Mouse (Mus musculus) limb, embryonic 12.5 days (tissue): ENCODE data around the gene Colec11. TPM values are rescaled to one million over a fixed set of nuclear protein-coding genes. Genes with fewer than 3 reads are reported as not detected.

Experiments
- ATAC-seq: fragments of 200-750 bp; cut with Nextera tagmentation; 2 replicates; pipeline ENCODE4 v1.8.0; 2017; ENCODE audit warnings: low read depth, moderate TSS enrichment; ENCODE audit not compliant: insufficient number of reproducible peaks, insufficient read depth, low FRiP score, low TSS enrichment
- H3K27ac ChIP-seq: fragments of 300-500 bp; sonication (generic); 2 replicates; pipeline ENCODE4 v1.5.1; 2016; ENCODE audit warnings: mild to moderate bottlenecking, moderate library complexity
- H3K27me3 ChIP-seq: fragments of 300-500 bp; sonication (generic); 2 replicates; pipeline ENCODE4 v1.6.1; 2016; ENCODE audit warnings: mild to moderate bottlenecking, moderate library complexity
- H3K36me3 ChIP-seq: fragments of 300-500 bp; sonication (generic); 2 replicates; pipeline ENCODE4 v1.6.1; 2016; ENCODE audit warnings: mild to moderate bottlenecking, moderate library complexity
- H3K4me1 ChIP-seq: fragments of 300-500 bp; sonication (generic); replicated peaks from 2 replicates; pipeline ENCODE4 v1.6.1; 2016
- H3K4me2 ChIP-seq: fragments of 300-500 bp; sonication (generic); 2 replicates; pipeline ENCODE4 v1.6.1; 2016; ENCODE audit warnings: mild to moderate bottlenecking, moderate library complexity
- H3K4me3 ChIP-seq: fragments of 300-500 bp; sonication (generic); replicated peaks from 2 replicates; pipeline ENCODE4 v1.5.1; 2016; ENCODE audit warnings: mild to moderate bottlenecking
- H3K9ac ChIP-seq: fragments of 300-500 bp; sonication (generic); replicated peaks from 2 replicates; pipeline ENCODE4 v1.6.1; 2016; ENCODE audit warnings: mild to moderate bottlenecking, moderate library complexity
- H3K9me3 ChIP-seq: fragments of 300-500 bp; sonication (generic); 2 replicates; pipeline ENCODE4 v1.6.1; 2016; ENCODE audit warnings: mild to moderate bottlenecking, moderate library complexity
- WGBS: fragments of 180-500 bp; shearing (Covaris S2); methylation state at CpG from one replicate; pipeline ENCODE4 v1.1.7; 2016; 5-methylcytosine and 5-hydroxymethylcytosine counted together
- polyA plus RNA-seq: library from polyadenylated mRNA; unstranded; fragments of >200 nt; fragmentation: Nextera tagmentation; extraction: Ambion mirVana; gene quantifications from 2 replicates; pipeline ENCODE4 v1.2.1, GENCODE M21; 2016

Gene Colec11
- polyA plus RNA-seq, 1 experiment from 2014 or later: not detected

DNA sequence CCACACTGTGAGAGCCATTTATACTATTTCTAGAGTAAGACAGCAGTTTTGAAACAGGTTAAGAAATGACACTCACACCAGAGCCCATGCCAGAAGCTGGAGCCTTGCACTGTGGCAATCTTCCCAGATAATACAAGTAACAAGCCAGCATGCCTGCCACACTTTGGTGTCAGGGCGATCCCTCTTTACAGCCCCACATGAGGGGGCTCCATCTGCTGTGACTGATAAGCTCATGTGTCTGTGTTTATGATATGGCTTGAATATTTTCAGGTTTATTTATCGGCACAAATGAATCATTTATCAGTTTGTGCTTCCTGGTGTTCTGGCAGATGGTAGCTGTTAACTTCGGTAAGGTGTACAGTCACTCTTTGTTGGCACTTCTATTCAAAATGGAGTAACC, 45.0 kb downstream of the Colec11 start:
- Histone ChIP-seq H3K27me3 (no peaks in the 10 kb centered on the region), H3K36me3 (no peaks in the 10 kb centered on the region), H3K9me3 (no peaks in the 10 kb centered on the region), H3K9ac (no peak overlapping the region), H3K4me1 (no peaks in the 10 kb centered on the region), H3K27ac (no peak overlapping the region), H3K4me2 (no peak overlapping the region), H3K4me3 (no peak overlapping the region)
- ATAC-seq: no peak
- 82% methylated on average over 3 of the region's 3 CpGs for whole genome bisulfite sequencing

- no peak for ATAC-seq
These were observed 47.7 kb downstream of the Colec11 start for GRCm38 (mm10) chr12:28575366-28576070.

GRCm38 (mm10) chr12:28572241-28572640, 50.9 kb downstream of the Colec11 start:
- 88% methylated on average over 2 of the region's 2 CpGs for WGBS
- no peak overlapping the region for H3K4me2 ChIP-seq
- no peak for ATAC-seq

More at GRCm38 (mm10) chr12:28575366-28576070, 47.7 kb downstream of the Colec11 start:
- H3K27ac ChIP-seq: no peak overlapping the region
- H3K4me3 ChIP-seq: no peak overlapping the region
- H3K4me1 ChIP-seq: no peaks in the 10 kb centered on the region
- no peaks in the 10 kb centered on the region for H3K36me3 ChIP-seq
- 70% methylated on average over 6 of the region's 6 CpGs for WGBS
- H3K9me3 ChIP-seq: no peaks in the 10 kb centered on the region
- H3K27me3 ChIP-seq: no peaks in the 10 kb centered on the region
- no peak overlapping the region for H3K4me2 ChIP-seq
- H3K9ac ChIP-seq: no peak overlapping the region

DNA sequence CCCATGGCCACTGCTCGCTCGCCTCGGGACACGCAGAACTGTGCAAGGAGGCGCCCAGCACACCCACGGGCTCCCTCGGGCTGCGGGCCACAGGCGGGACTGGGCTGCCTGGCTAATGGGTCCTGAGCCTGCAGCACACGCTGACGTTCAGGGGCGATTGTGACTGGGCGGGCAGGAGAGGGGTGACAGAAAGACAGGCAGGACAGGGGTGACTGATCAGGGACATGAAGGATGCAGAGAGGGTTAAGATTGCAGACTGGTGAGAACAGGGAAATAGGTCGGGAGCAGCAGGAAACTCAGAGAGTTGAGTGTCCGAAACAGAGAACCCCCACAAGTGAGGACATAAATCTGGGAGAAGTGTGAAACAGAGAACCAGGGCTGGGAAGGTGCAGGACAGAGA, 70.9 kb downstream of the Colec11 start, which contains the start of gene Dcdc2c:
Gene Dcdc2c, minus strand, starts transcription at position 101 of the 400 bp plus-strand sequence.
- ATAC-seq: no peak
- H3K27ac ChIP-seq: no peak within 1 kb of the TSS
- H3K4me3 ChIP-seq: 0 out of 2 replicates have a peak within 1 kb of the TSS, but pooled peaks have one; percentile 8
- H3K4me2 ChIP-seq: peak within 1 kb of the TSS; percentile 35
- no peaks in the 10 kb centered on the region for H3K9me3 ChIP-seq
- WGBS: 67% methylated on average over 15 of the region's 15 CpGs
- H3K36me3 ChIP-seq: no peaks in the 10 kb centered on the region
- H3K9ac ChIP-seq: no peak within 1 kb of the TSS
- peaks cover 2% of the 10 kb centered on the region; the same call in 1 of the 2 replicates for H3K4me1 ChIP-seq
- peaks cover 21% of the 10 kb centered on the region for H3K27me3 ChIP-seq

More at GRCm38 (mm10) chr12:28572241-28572640, 50.9 kb downstream of the Colec11 start:
- no peaks in the 10 kb centered on the region for H3K36me3 ChIP-seq
- no peak overlapping the region for H3K4me3 ChIP-seq
- H3K27me3 ChIP-seq: no peaks in the 10 kb centered on the region
- H3K27ac ChIP-seq: no peak overlapping the region
- no peaks in the 10 kb centered on the region for H3K4me1 ChIP-seq
- H3K9ac ChIP-seq: no peak overlapping the region
- no peaks in the 10 kb centered on the region for H3K9me3 ChIP-seq

DNA sequence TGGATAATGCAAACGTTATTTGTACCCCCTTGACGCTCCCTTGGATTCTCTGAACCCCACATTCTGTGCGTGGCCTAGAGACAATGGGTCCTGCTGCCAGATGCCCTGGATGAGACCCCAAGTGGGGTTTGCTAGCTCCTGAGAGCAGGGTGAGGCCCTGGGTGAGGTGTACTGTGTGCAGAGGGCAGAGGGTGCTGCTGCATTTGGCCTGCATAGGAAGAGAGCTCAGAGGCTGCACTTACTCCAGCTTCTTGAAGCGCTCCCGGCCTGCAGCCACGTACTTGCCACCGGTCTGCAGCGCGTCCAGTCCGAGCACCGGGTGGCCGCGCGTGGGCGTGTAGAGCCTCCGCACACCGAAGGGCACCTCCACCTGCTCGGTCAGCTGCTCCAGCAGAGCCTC, 71.4 kb downstream of the Colec11 start:
- Histone ChIP-seq H3K4me2 (peak overlapping the region; percentile 35), H3K27ac (no peak overlapping the region), H3K9ac (no peak overlapping the region), H3K4me3 (0 out of 2 replicates have a peak overlapping the region, but pooled peaks have one; percentile 8), H3K4me1 (peaks cover 2% of the 10 kb centered on the region; the same call in 1 of the 2 replicates), H3K27me3 (peaks cover 21% of the 10 kb centered on the region), H3K9me3 (no peaks in the 10 kb centered on the region), H3K36me3 (no peaks in the 10 kb centered on the region)
- WGBS: 66% methylated on average over 18 of the region's 18 CpGs
- ATAC-seq: no peak

GRCm38 (mm10) chr12:28548887-28549286, 74.3 kb downstream of the Colec11 start:
- Histone ChIP-seq H3K9me3 (no peaks in the 10 kb centered on the region), H3K4me2 (no peak overlapping the region), H3K4me1 (peaks cover 2% of the 10 kb centered on the region; the same call in 1 of the 2 replicates), H3K36me3 (no peaks in the 10 kb centered on the region), H3K27me3 (peaks cover 21% of the 10 kb centered on the region), H3K4me3 (no peak overlapping the region), H3K27ac (no peak overlapping the region), H3K9ac (no peak overlapping the region)
- 50% methylated on average over 4 of the region's 4 CpGs for WGBS
- no peak for ATAC-seq

Other genes with a start within 250 kb of the Colec11 start
- 0.24 TPM in 1 of 2 replicates, not detected in the other for gene Dcdc2c, start 71.0 kb downstream of the Colec11 start, polyA plus RNA-seq
- not detected in 2 replicates for gene Allc, start 40.9 kb downstream of the Colec11 start, polyA plus RNA-seq
- gene Rps7, start 12.6 kb upstream of the Colec11 start, polyA plus RNA-seq: 752 and 847 TPM in 2 replicates
- 32.7 and 33.7 TPM in 2 replicates for gene Rnaseh1, start 26.2 kb upstream of the Colec11 start, polyA plus RNA-seq
- 66.1 and 68.9 TPM in 2 replicates for gene Adi1, start 51.9 kb upstream of the Colec11 start, polyA plus RNA-seq
- gene Trappc12, start 127.1 kb upstream of the Colec11 start, polyA plus RNA-seq: 42.1 and 43.0 TPM in 2 replicates
- gene Eipr1, start 128.4 kb upstream of the Colec11 start, polyA plus RNA-seq: 33.7 and 35.5 TPM in 2 replicates